Mouse (Mus musculus): ENCODE data around the gene Acsf2.
A peak's percentile ranks its signal among the peaks of the same experiment; 100 is the strongest.

DNA sequence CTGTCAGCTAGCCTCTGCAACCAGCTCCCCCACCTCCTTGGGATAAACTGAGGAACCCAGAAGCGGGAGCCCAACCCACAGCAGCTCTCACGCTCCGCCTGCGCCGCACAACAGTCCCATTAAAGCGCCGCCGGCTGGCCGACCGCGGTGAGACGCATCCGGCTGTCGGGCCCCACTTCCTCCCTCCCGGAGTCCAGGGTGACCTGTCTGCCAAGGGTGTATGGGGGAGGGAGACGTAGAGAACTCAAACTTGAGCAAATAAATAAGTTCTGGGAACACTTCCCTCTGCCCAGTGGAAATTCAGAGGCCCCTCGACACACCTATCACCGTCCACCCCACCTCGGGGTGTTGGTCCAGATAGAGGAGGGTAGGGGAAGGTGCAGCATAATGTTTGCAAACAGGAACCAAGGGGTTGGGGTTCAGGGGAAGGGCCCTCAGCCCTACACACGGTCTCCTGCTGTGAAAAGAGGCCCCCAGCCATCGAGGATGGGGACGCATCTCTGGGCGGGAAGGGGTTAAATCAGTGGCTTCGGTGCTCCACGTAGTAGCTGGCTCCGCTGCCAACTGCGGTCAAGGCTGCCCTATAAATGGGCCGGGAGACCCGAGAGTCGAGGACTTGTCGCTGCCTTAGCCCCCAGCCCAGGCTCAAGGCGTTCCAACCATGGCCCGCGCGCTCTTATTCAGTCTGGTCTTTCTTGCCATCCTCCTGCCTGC lies 37.1 kb downstream of the Acsf2 start, which contains the start of gene Chad:
- no peak for TF ChIP-seq POLR2A (IDR thresholded peaks at IDR 0.05; ENCODE audit: borderline replicate concordance, extremely low read depth, insufficient read depth, insufficient read length, poor library complexity, severe bottlenecking)
- TF ChIP-seq CTCF (IDR thresholded peaks at IDR 0.05; ENCODE audit: borderline replicate concordance, extremely low read depth, insufficient read depth, insufficient read length): peak; percentile 6; the same call in 1 of the 2 replicates
